ENCODE assay signal across 15 mouse cellular contexts in genomic region chr8:123454559-123454958, GRCm38 (mm10). TPM values are rescaled to one million over a fixed set of nuclear protein-coding genes. Genes with fewer than 3 reads are reported as not detected.
"Had no signal": no experiment of that assay in that cellular context is flagged by ENCODE, and none has a peak within 500 bp of the region (broad histone marks: within the 10 kb centered on the region; RNA-seq: fewer than 3 reads in every experiment).

No protein-coding gene starts in this region.

- ATAC-seq: liver, embryonic 12.5 days; liver, postnatal 0 days; midbrain, embryonic 15.5 days had no signal

- H3K27ac ChIP-seq: left cerebral cortex, adult 2 months; limb, embryonic 10.5 days; liver, embryonic 12.5 days; lung, embryonic 15.5 days; macrophage; midbrain, embryonic 15.5 days; neural tube, embryonic 12.5 days; stomach, postnatal 0 days had no signal

- DNase-seq: kidney, adult 18-20 months; kidney, postnatal 10 days; liver, postnatal 0 days; lung, postnatal 14 days; thymus, postnatal 25 days had no signal

- H3K4me1 ChIP-seq: lung, embryonic 15.5 days; midbrain, embryonic 15.5 days; neural tube, embryonic 12.5 days had no signal

- H3K4me3 ChIP-seq: left cerebral cortex, adult 2 months; limb, embryonic 10.5 days; liver, embryonic 12.5 days; lung, embryonic 15.5 days; midbrain, embryonic 15.5 days; neural tube, embryonic 12.5 days had no signal

- H3K9ac ChIP-seq: liver, embryonic 12.5 days; liver, postnatal 0 days; lung, embryonic 15.5 days; midbrain, embryonic 15.5 days; neural tube, embryonic 12.5 days had no signal

- H3K9me3 ChIP-seq: limb, embryonic 10.5 days; liver, embryonic 12.5 days; lung, embryonic 15.5 days; midbrain, embryonic 15.5 days; neural tube, embryonic 12.5 days had no signal

RNA-seq across cellular contexts. Expression of gene Tubb3, which starts 43.3 kb away (rescaled TPM):
- total RNA-seq: neutrophil, adult 5-6 weeks had no signal

RNA-seq across cellular contexts. Expression of gene Mc1r, which starts 47.7 kb away (rescaled TPM):
- total RNA-seq: monocyte, adult 5-6 weeks; neutrophil, adult 5-6 weeks had no signal
